Mouse (Mus musculus) embryonic fibroblast, embryonic 13.5 days (primary cell): ENCODE measurements around the gene Prkag3. TPM values are rescaled to one million over a fixed set of nuclear protein-coding genes. Genes with fewer than 3 reads are reported as not detected.

Experiments used
- H3K27ac ChIP-seq: 2 replicates; pipeline ENCODE4 v1.5.1; 2012; ENCODE audit warnings: low read length, control low read depth, inconsistent platforms; ENCODE audit not compliant: insufficient read depth
- H3K4me1 ChIP-seq: 2 replicates; pipeline ENCODE4 v1.6.1; 2011; ENCODE audit warnings: low read length; ENCODE audit not compliant: control insufficient read depth, insufficient read depth
- H3K4me3 ChIP-seq: 2 replicates; pipeline ENCODE4 v1.5.1; 2011; ENCODE audit warnings: mild to moderate bottlenecking, control low read depth, low read length; ENCODE audit not compliant: insufficient read depth
- CTCF ChIP-seq: IDR thresholded peaks from 2 replicates; pipeline ENCODE4 v1.5.1; 2011; ENCODE audit warnings: mild to moderate bottlenecking, control low read depth, low read length, moderate library complexity, borderline replicate concordance; ENCODE audit not compliant: insufficient read depth
- POLR2A ChIP-seq: IDR thresholded peaks from 2 replicates; pipeline ENCODE4 v1.6.1; 2011; ENCODE audit warnings: low read depth, mild to moderate bottlenecking, control low read depth, low read length, moderate library complexity
- polyA plus RNA-seq: library from polyadenylated mRNA; stranded (reverse); fragments of >200 nt; gene quantifications from 2 replicates; pipeline ENCODE4 v1.2.4, GENCODE M21; 2011; ENCODE audit warnings: low read depth; ENCODE audit not compliant: missing spikeins, insufficient read length

The Prkag3 gene
- polyA plus RNA-seq, 1 experiment: 0.26 TPM

- no peak overlapping the region for H3K27ac ChIP-seq
- TF ChIP-seq CTCF: no peak
- no peak for TF ChIP-seq POLR2A
- no peak overlapping the region for H3K4me3 ChIP-seq
- no peaks in the 10 kb centered on the region for H3K4me1 ChIP-seq
These were observed 12.0 kb downstream of the Prkag3 start for GRCm38 (mm10) chr1:74736977-74737376.

GRCm38 (mm10) chr1:74728446-74728845, 20.6 kb downstream of the Prkag3 start:
- TF ChIP-seq POLR2A: no peak
- no peak for TF ChIP-seq CTCF
- H3K4me1 ChIP-seq: peaks cover 4% of the 10 kb centered on the region; the same call in 1 of the 2 replicates
- H3K4me3 ChIP-seq: no peak overlapping the region
- no peak overlapping the region for H3K27ac ChIP-seq

GRCm38 (mm10) chr1:74726674-74727073, 22.3 kb downstream of the Prkag3 start:
- Histone ChIP-seq H3K4me3 (no peak overlapping the region), H3K4me1 (peaks cover 4% of the 10 kb centered on the region; the same call in 1 of the 2 replicates), H3K27ac (no peak overlapping the region)
- no peak for TF ChIP-seq CTCF

- H3K4me1 ChIP-seq: peaks cover 4% of the 10 kb centered on the region; the same call in 1 of the 2 replicates
- no peak overlapping the region for H3K27ac ChIP-seq
- no peak for TF ChIP-seq CTCF
- TF ChIP-seq POLR2A: no peak
- H3K4me3 ChIP-seq: no peak overlapping the region
These were observed 22.9 kb downstream of the Prkag3 start for GRCm38 (mm10) chr1:74726114-74726513.

GRCm38 (mm10) chr1:74723748-74724147, 25.3 kb downstream of the Prkag3 start:
- no peak overlapping the region for H3K4me3 ChIP-seq
- no peak overlapping the region for H3K27ac ChIP-seq
- TF ChIP-seq CTCF (no peak), POLR2A (no peak)
- H3K4me1 ChIP-seq: peaks cover 4% of the 10 kb centered on the region; the same call in 1 of the 2 replicates

- Histone ChIP-seq H3K4me3 (no peak overlapping the region), H3K4me1 (peaks cover 2% of the 10 kb centered on the region; the same call in 1 of the 2 replicates), H3K27ac (no peak overlapping the region)
- TF ChIP-seq POLR2A (no peak), CTCF (no peak)
These were observed 27.4 kb downstream of the Prkag3 start for GRCm38 (mm10) chr1:74721657-74722056.

GRCm38 (mm10) chr1:74719281-74719680, 29.7 kb downstream of the Prkag3 start:
- no peak overlapping the region for H3K4me3 ChIP-seq
- H3K4me1 ChIP-seq: no peaks in the 10 kb centered on the region
- no peak overlapping the region for H3K27ac ChIP-seq
- TF ChIP-seq POLR2A (no peak), CTCF (no peak)

GRCm38 (mm10) chr1:74718113-74718512, 30.9 kb downstream of the Prkag3 start:
- TF ChIP-seq POLR2A: no peak
- no peak for TF ChIP-seq CTCF
- Histone ChIP-seq H3K27ac (no peak overlapping the region), H3K4me3 (no peak overlapping the region), H3K4me1 (no peaks in the 10 kb centered on the region)

GRCm38 (mm10) chr1:74715886-74716285, 33.1 kb downstream of the Prkag3 start:
- TF ChIP-seq POLR2A (no peak), CTCF (no peak)
- no peaks in the 10 kb centered on the region for H3K4me1 ChIP-seq
- H3K4me3 ChIP-seq: no peak overlapping the region
- H3K27ac ChIP-seq: no peak overlapping the region

- no peak for TF ChIP-seq CTCF
- no peak for TF ChIP-seq POLR2A
- Histone ChIP-seq H3K27ac (no peak overlapping the region), H3K4me1 (no peaks in the 10 kb centered on the region), H3K4me3 (no peak overlapping the region)
These were observed 33.6 kb downstream of the Prkag3 start for GRCm38 (mm10) chr1:74715468-74715867.

GRCm38 (mm10) chr1:74714967-74715366, 34.1 kb downstream of the Prkag3 start:
- TF ChIP-seq POLR2A (no peak), CTCF (no peak)
- Histone ChIP-seq H3K27ac (no peak overlapping the region), H3K4me1 (no peaks in the 10 kb centered on the region), H3K4me3 (no peak overlapping the region)
